Mouse (Mus musculus) neural tube, embryonic 15.5 days (tissue): ENCODE measurements at regions not wholly inside any gene's neighbourhood (a gene's known extent, or its start where the extent isn't known, plus 50 kb on each side); places are given as distances from the start of the nearest gene placed in this dataset.

Source experiments
- ATAC-seq: fragments of 200-750 bp; cut with Nextera tagmentation; 2 replicates; pipeline ENCODE4 v1.8.0; 2017; ENCODE audit warnings: mild to moderate bottlenecking, moderate TSS enrichment, moderate library complexity; ENCODE audit not compliant: low FRiP score
- H3K27ac ChIP-seq: fragments of 300-500 bp; sonication (generic); replicated peaks from 2 replicates; pipeline ENCODE4 v1.5.1; 2015; ENCODE audit warnings: mild to moderate bottlenecking, inconsistent platforms
- H3K27me3 ChIP-seq: fragments of 300-500 bp; sonication (generic); replicated peaks from 2 replicates; pipeline ENCODE4 v1.6.1; 2015; ENCODE audit warnings: inconsistent platforms
- H3K36me3 ChIP-seq: fragments of 300-500 bp; sonication (generic); 2 replicates; pipeline ENCODE4 v1.6.1; 2015; ENCODE audit warnings: inconsistent platforms
- H3K4me1 ChIP-seq: fragments of 300-500 bp; sonication (generic); 2 replicates; pipeline ENCODE4 v1.6.1; 2015; ENCODE audit warnings: inconsistent platforms
- H3K4me2 ChIP-seq: fragments of 300-500 bp; sonication (generic); 2 replicates; pipeline ENCODE4 v1.6.1; 2015; ENCODE audit warnings: inconsistent platforms, mild to moderate bottlenecking, moderate library complexity
- H3K4me3 ChIP-seq: fragments of 300-500 bp; sonication (generic); replicated peaks from 2 replicates; pipeline ENCODE4 v1.5.1; 2015; ENCODE audit warnings: mild to moderate bottlenecking, inconsistent platforms
- H3K9ac ChIP-seq: fragments of 300-500 bp; sonication (generic); replicated peaks from 2 replicates; pipeline ENCODE4 v1.6.1; 2015; ENCODE audit warnings: mild to moderate bottlenecking, inconsistent platforms
- H3K9me3 ChIP-seq: fragments of 300-500 bp; sonication (generic); replicated peaks from 2 replicates; pipeline ENCODE4 v1.6.1; 2016; ENCODE audit warnings: inconsistent platforms
- WGBS: fragments of 180-500 bp; shearing (Covaris S2); methylation state at CpG from one replicate; pipeline ENCODE4 v1.1.7; 2015; ENCODE audit warnings: mixed read lengths; 5-methylcytosine and 5-hydroxymethylcytosine counted together

- WGBS, result 95% methylated on average over 1 of the region's 1 CpGs
- H3K4me1 ChIP-seq, result no peaks in the 10 kb centered on the region
- ATAC-seq, result no peak
- no peak overlapping the region for H3K4me2 ChIP-seq
- H3K27me3 ChIP-seq, result no peaks in the 10 kb centered on the region
- H3K9ac ChIP-seq, result no peak overlapping the region
- H3K27ac ChIP-seq, result no peak overlapping the region
- H3K9me3 ChIP-seq, result no peaks in the 10 kb centered on the region; the same call in 1 of the 2 replicates
- no peak overlapping the region for H3K4me3 ChIP-seq
- no peaks in the 10 kb centered on the region for H3K36me3 ChIP-seq
Observed at GRCm38 (mm10) chr9:82484341-82484740, 345.0 kb upstream of the Irak1bp1 start.

- no peaks in the 10 kb centered on the region for H3K36me3 ChIP-seq
- H3K9me3 ChIP-seq, result no peaks in the 10 kb centered on the region
- no peak overlapping the region for H3K4me3 ChIP-seq
- H3K9ac ChIP-seq, result no peak overlapping the region
- H3K4me2 ChIP-seq, result no peak overlapping the region
- no peaks in the 10 kb centered on the region for H3K27me3 ChIP-seq
- no peak overlapping the region for H3K27ac ChIP-seq
- no peaks in the 10 kb centered on the region for H3K4me1 ChIP-seq
- ATAC-seq, result no peak
Observed at GRCm38 (mm10) chr9:82493440-82493839, 335.9 kb upstream of the Irak1bp1 start.

- no peak overlapping the region for H3K27ac ChIP-seq
- no peaks in the 10 kb centered on the region for H3K27me3 ChIP-seq
- H3K36me3 ChIP-seq, result no peaks in the 10 kb centered on the region
- H3K4me1 ChIP-seq, result no peaks in the 10 kb centered on the region
- no peak overlapping the region for H3K4me3 ChIP-seq
- H3K4me2 ChIP-seq, result no peak overlapping the region
- WGBS, result 44% methylated on average over 2 of the region's 2 CpGs
- H3K9me3 ChIP-seq, result no peaks in the 10 kb centered on the region
- H3K9ac ChIP-seq, result no peak overlapping the region
- ATAC-seq, result no peak
Observed at GRCm38 (mm10) chr9:82510014-82510413, 319.3 kb upstream of the Irak1bp1 start.

- Histone ChIP-seq H3K36me3 (no peaks in the 10 kb centered on the region), H3K9me3 (no peaks in the 10 kb centered on the region), H3K4me1 (no peaks in the 10 kb centered on the region), H3K4me2 (no peak overlapping the region), H3K27ac (no peak overlapping the region), H3K9ac (no peak overlapping the region), H3K27me3 (no peaks in the 10 kb centered on the region), H3K4me3 (no peak overlapping the region)
- WGBS, result 16% methylated on average over 1 of the region's 1 CpGs
- ATAC-seq, result no peak
Observed at GRCm38 (mm10) chr9:82518993-82519392, 310.3 kb upstream of the Irak1bp1 start.

- WGBS, result 73% methylated on average over 8 of the region's 8 CpGs
- Histone ChIP-seq H3K4me1 (no peaks in the 10 kb centered on the region), H3K27me3 (no peaks in the 10 kb centered on the region), H3K36me3 (no peaks in the 10 kb centered on the region), H3K9me3 (no peaks in the 10 kb centered on the region), H3K4me2 (no peak overlapping the region), H3K4me3 (no peak overlapping the region), H3K9ac (no peak overlapping the region), H3K27ac (no peak overlapping the region)
- ATAC-seq, result no peak
Observed at GRCm38 (mm10) chr9:82527867-82528385, 301.4 kb upstream of the Irak1bp1 start.

- Histone ChIP-seq H3K27me3 (no peaks in the 10 kb centered on the region), H3K4me1 (peaks cover 8% of the 10 kb centered on the region; the same call in 1 of the 2 replicates), H3K27ac (no peak overlapping the region), H3K9me3 (no peaks in the 10 kb centered on the region), H3K9ac (no peak overlapping the region), H3K4me2 (no peak overlapping the region), H3K36me3 (no peaks in the 10 kb centered on the region), H3K4me3 (no peak overlapping the region)
- ATAC-seq, result peak; percentile 67
- WGBS, result 69% methylated on average over 6 of the region's 6 CpGs
Observed at GRCm38 (mm10) chr9:82552726-82553125, 276.6 kb upstream of the Irak1bp1 start.

- no peak overlapping the region for H3K27ac ChIP-seq
- no peak overlapping the region for H3K4me3 ChIP-seq
- H3K27me3 ChIP-seq, result no peaks in the 10 kb centered on the region
- H3K4me1 ChIP-seq, result peaks cover 8% of the 10 kb centered on the region; the same call in 1 of the 2 replicates
- H3K9ac ChIP-seq, result no peak overlapping the region
- no peak overlapping the region for H3K4me2 ChIP-seq
- H3K36me3 ChIP-seq, result no peaks in the 10 kb centered on the region
- WGBS, result 33% methylated on average over 3 of the region's 3 CpGs
- H3K9me3 ChIP-seq, result no peaks in the 10 kb centered on the region
- ATAC-seq, result peak; percentile 65; the same call in 1 of the 2 replicates
Observed at GRCm38 (mm10) chr9:82553213-82553612, 276.1 kb upstream of the Irak1bp1 start.

- H3K27ac ChIP-seq, result no peak overlapping the region
- no peak overlapping the region for H3K9ac ChIP-seq
- no peaks in the 10 kb centered on the region for H3K4me1 ChIP-seq
- H3K4me2 ChIP-seq, result no peak overlapping the region
- H3K27me3 ChIP-seq, result no peaks in the 10 kb centered on the region
- H3K36me3 ChIP-seq, result no peaks in the 10 kb centered on the region
- no peak overlapping the region for H3K4me3 ChIP-seq
- ATAC-seq, result no peak
- no peaks in the 10 kb centered on the region for H3K9me3 ChIP-seq
- WGBS, result 67% methylated on average over 1 of the region's 1 CpGs
Observed at GRCm38 (mm10) chr9:82562551-82563465, 266.5 kb upstream of the Irak1bp1 start.

GRCm38 (mm10) chr9:82581373-82582018 is 247.8 kb upstream of the Irak1bp1 start:
- H3K4me1 ChIP-seq, result no peaks in the 10 kb centered on the region
- H3K4me2 ChIP-seq, result no peak overlapping the region
- ATAC-seq, result peak; percentile 50; the same call in 1 of the 2 replicates
- H3K9ac ChIP-seq, result no peak overlapping the region
- no peak overlapping the region for H3K27ac ChIP-seq
- no peaks in the 10 kb centered on the region for H3K9me3 ChIP-seq
- 61% methylated on average over 4 of the region's 4 CpGs for WGBS
- H3K27me3 ChIP-seq, result no peaks in the 10 kb centered on the region
- no peaks in the 10 kb centered on the region for H3K36me3 ChIP-seq
- H3K4me3 ChIP-seq, result no peak overlapping the region

- Histone ChIP-seq H3K36me3 (no peaks in the 10 kb centered on the region), H3K9me3 (no peaks in the 10 kb centered on the region), H3K9ac (no peak overlapping the region), H3K4me1 (peaks cover 3% of the 10 kb centered on the region; the same call in 1 of the 2 replicates), H3K4me3 (no peak overlapping the region), H3K27ac (no peak overlapping the region), H3K4me2 (no peak overlapping the region), H3K27me3 (no peaks in the 10 kb centered on the region)
- ATAC-seq, result no peak
- 81% methylated on average over 11 of the region's 11 CpGs for WGBS
Observed at GRCm38 (mm10) chr9:82609111-82609510, 220.2 kb upstream of the Irak1bp1 start.

- H3K4me2 ChIP-seq, result no peak overlapping the region
- peaks cover 3% of the 10 kb centered on the region; the same call in 1 of the 2 replicates for H3K4me1 ChIP-seq
- H3K9ac ChIP-seq, result no peak overlapping the region
- WGBS, result 75% methylated on average over 4 of the region's 4 CpGs
- no peak overlapping the region for H3K4me3 ChIP-seq
- H3K9me3 ChIP-seq, result no peaks in the 10 kb centered on the region
- H3K27ac ChIP-seq, result no peak overlapping the region
- ATAC-seq, result 0 out of 2 replicates have a peak, but pooled peaks have one; percentile 14
- no peaks in the 10 kb centered on the region for H3K27me3 ChIP-seq
- no peaks in the 10 kb centered on the region for H3K36me3 ChIP-seq
Observed at GRCm38 (mm10) chr9:82609946-82610345, 219.4 kb upstream of the Irak1bp1 start.

- Histone ChIP-seq H3K9ac (no peak overlapping the region), H3K4me2 (no peak overlapping the region), H3K4me1 (peaks cover 3% of the 10 kb centered on the region; the same call in 1 of the 2 replicates), H3K27ac (no peak overlapping the region), H3K27me3 (no peaks in the 10 kb centered on the region), H3K9me3 (no peaks in the 10 kb centered on the region), H3K36me3 (no peaks in the 10 kb centered on the region), H3K4me3 (no peak overlapping the region)
- ATAC-seq, result no peak
- 84% methylated on average over 2 of the region's 2 CpGs for WGBS
Observed at GRCm38 (mm10) chr9:82612526-82612925, 216.8 kb upstream of the Irak1bp1 start.
